Mouse (Mus musculus) embryonic facial prominence, embryonic 11.5 days (tissue): ENCODE measurements around the gene Plppr3. TPM values are rescaled to one million over a fixed set of nuclear protein-coding genes. Genes with fewer than 3 reads are reported as not detected.

Experiments
- ATAC-seq: fragments of 200-750 bp; cut with Nextera tagmentation; replicated peaks from 2 replicates; pipeline ENCODE4 v1.8.0; 2017; ENCODE audit warnings: low read depth; ENCODE audit not compliant: insufficient number of reproducible peaks, low FRiP score, low TSS enrichment
- DNase-seq: peaks from one replicate; pipeline ENCODE4 v3.0.0-alpha.2; 2015; ENCODE audit warnings: low spot score
- H3K27ac ChIP-seq: fragments of 300-500 bp; sonication (generic); replicated peaks from 2 replicates; pipeline ENCODE4 v1.5.1; 2014; ENCODE audit warnings: mild to moderate bottlenecking, low read depth, low read length, control low read depth
- H3K27me3 ChIP-seq: fragments of 300-500 bp; sonication (generic); 2 replicates; pipeline ENCODE4 v1.6.1; 2014; ENCODE audit warnings: mild to moderate bottlenecking, low read length, moderate library complexity, mixed read lengths; ENCODE audit not compliant: control insufficient read depth, insufficient read depth
- H3K36me3 ChIP-seq: fragments of 300-500 bp; sonication (generic); replicated peaks from 2 replicates; pipeline ENCODE4 v1.6.1; 2014; ENCODE audit warnings: low read depth, mild to moderate bottlenecking, low read length, moderate library complexity, mixed read lengths; ENCODE audit not compliant: control insufficient read depth, insufficient read depth
- H3K4me1 ChIP-seq: fragments of 300-500 bp; sonication (generic); 2 replicates; pipeline ENCODE4 v1.6.1; 2014; ENCODE audit warnings: low read length, mixed read lengths; ENCODE audit not compliant: control insufficient read depth, insufficient read depth
- H3K4me2 ChIP-seq: fragments of 300-500 bp; sonication (generic); 2 replicates; pipeline ENCODE4 v1.6.1; 2014; ENCODE audit warnings: low read depth, mild to moderate bottlenecking, control low read depth, low read length, moderate library complexity
- H3K4me3 ChIP-seq: fragments of 300-500 bp; sonication (generic); 2 replicates; pipeline ENCODE4 v1.5.1; 2014; ENCODE audit warnings: low read depth, low read length, control low read depth
- H3K9ac ChIP-seq: fragments of 300-500 bp; sonication (generic); replicated peaks from 2 replicates; pipeline ENCODE4 v1.6.1; 2014; ENCODE audit warnings: mild to moderate bottlenecking, control low read depth, low read length
- H3K9me3 ChIP-seq: fragments of 300-500 bp; sonication (generic); replicated peaks from 2 replicates; pipeline ENCODE4 v1.6.1; 2016; ENCODE audit warnings: mild to moderate bottlenecking, low read length, inconsistent platforms, mixed read lengths; ENCODE audit not compliant: control insufficient read depth
- WGBS: fragments of 180-500 bp; shearing (Covaris S2); extraction: QIAGEN DNeasy Blood & Tissue Kit; methylation state at CpG from one replicate; pipeline ENCODE4 v1.1.7; 2014; 5-methylcytosine and 5-hydroxymethylcytosine counted together
- polyA plus RNA-seq: library from polyadenylated mRNA; unstranded; fragments of >200 nt; fragmentation: Nextera tagmentation; extraction: Ambion mirVana; gene quantifications from 2 replicates; pipeline ENCODE4 v1.2.1, GENCODE M21; 2014

The Plppr3 gene
- polyA plus RNA-seq, 1 experiment from 2014 or later = 78.3 TPM

DNA sequence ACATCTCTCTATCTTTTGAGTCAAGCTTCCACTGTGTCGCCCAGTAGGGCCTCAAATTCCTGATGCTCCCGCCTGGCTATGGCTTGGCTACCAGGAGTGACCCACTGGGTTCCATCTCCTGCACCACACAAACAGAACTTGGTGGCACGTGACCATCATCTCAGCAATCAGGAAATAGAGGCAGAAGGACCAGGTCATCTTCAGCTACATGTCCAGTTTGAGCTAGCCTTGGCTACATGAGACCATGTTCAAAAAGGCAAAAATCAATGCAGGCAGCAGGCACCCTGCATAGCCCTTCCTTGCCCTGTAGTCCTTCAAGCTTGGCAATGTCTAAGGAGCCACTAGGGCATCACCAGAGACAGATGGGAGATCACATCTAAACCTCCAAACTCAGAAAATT, 34.3 kb downstream of the Plppr3 start:
- no peaks in the 10 kb centered on the region for H3K4me1 ChIP-seq
- H3K4me3 ChIP-seq = no peak overlapping the region
- WGBS = 90% methylated on average over 3 of the region's 3 CpGs
- peak overlapping the region; percentile 71; the same call in 1 of the 2 replicates for H3K4me2 ChIP-seq
- peak overlapping the region; percentile 53 for H3K27ac ChIP-seq
- ATAC-seq = no peak
- no peak overlapping the region for H3K9ac ChIP-seq
- no peaks in the 10 kb centered on the region for H3K36me3 ChIP-seq
- H3K9me3 ChIP-seq = no peaks in the 10 kb centered on the region
- no peak for DNase-seq
- H3K27me3 ChIP-seq = no peaks in the 10 kb centered on the region

DNA sequence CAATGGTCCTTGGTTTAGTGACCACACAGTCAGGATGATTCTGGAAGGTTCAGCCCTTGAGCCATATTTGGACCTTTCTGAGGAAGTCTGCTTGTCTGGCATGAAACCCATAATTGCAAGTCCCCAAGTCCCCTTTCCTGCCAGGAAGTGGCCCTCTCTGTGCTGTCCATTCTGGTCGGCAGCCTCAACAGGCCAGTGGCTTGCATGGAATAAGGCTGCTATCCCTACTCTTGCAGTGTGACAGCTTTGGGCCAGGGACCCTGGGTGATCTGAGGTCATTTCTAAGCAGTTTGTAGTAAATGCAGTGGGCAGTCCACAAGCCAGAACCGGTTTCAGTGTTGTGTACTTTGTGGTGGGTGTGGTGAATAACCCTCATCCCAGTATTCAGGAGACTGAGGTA, 36.3 kb downstream of the Plppr3 start:
- Histone ChIP-seq H3K9me3 (no peaks in the 10 kb centered on the region), H3K4me1 (no peaks in the 10 kb centered on the region), H3K4me2 (no peak overlapping the region), H3K36me3 (no peaks in the 10 kb centered on the region), H3K27me3 (no peaks in the 10 kb centered on the region), H3K27ac (no peak overlapping the region), H3K4me3 (no peak overlapping the region), H3K9ac (no peak overlapping the region)
- DNase-seq (no peak), ATAC-seq (no peak)
- WGBS = 57% methylated on average over 2 of the region's 2 CpGs

DNA sequence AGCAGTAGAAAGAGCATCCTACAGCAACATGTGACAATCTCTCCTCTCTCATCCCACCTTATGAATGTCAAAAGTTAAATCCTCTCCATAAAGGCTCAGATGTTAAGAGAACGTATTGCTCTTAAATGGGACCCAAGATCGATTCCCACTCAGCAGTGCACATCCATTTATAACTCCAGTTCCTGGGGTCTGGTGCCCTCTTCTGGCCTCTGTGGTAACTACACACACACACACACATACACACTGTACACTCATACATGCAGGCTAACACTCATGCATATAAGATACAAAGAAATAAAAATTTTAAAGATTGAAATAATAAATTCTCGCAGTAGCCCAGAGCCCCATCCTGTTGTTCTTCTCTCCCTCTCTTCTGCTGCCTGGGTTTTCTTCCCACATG, 37.5 kb downstream of the Plppr3 start:
- H3K9me3 ChIP-seq = no peaks in the 10 kb centered on the region
- ATAC-seq = no peak
- H3K4me1 ChIP-seq = no peaks in the 10 kb centered on the region
- no peak overlapping the region for H3K9ac ChIP-seq
- H3K27ac ChIP-seq = no peak overlapping the region
- H3K4me3 ChIP-seq = no peak overlapping the region
- DNase-seq = no peak
- 91% methylated on average over 3 of the region's 3 CpGs for WGBS
- no peaks in the 10 kb centered on the region for H3K27me3 ChIP-seq
- H3K4me2 ChIP-seq = no peak overlapping the region
- no peaks in the 10 kb centered on the region for H3K36me3 ChIP-seq

DNA sequence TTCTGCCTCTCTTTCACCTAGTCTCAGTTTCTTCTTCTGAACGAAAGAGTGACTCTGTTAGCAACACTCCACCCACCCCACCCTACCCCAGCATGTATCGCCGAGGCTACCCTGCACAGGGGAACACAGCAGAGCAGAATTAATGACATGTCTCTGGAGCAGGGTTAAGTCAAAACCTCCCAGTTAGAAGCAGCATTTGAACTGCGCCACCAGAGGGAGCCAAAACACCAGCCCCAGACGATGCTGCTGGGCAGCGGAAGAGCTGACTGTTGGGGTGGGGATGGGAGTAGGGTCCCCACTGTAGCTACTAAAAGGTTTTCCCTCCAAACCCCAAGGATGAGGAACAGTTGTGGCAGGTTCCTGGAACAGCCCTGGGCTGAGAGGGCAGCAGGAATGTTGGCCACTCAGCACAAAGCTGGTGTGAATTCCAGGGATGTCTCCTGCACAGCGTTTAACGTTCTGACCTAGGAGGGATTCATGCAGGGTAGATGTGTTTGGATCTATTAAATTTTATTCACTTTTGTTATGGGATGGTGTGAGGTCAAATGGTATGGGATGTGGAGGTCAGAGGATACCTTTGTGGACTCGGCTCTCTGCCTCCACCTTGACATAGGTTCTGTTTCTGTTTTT, 39.5 kb downstream of the Plppr3 start:
- H3K4me2 ChIP-seq = no peak overlapping the region
- peak; percentile 46; the same call in 1 of the 2 replicates for ATAC-seq
- peak; percentile 83 for DNase-seq
- H3K27me3 ChIP-seq = no peaks in the 10 kb centered on the region
- no peaks in the 10 kb centered on the region for H3K9me3 ChIP-seq
- H3K4me1 ChIP-seq = no peaks in the 10 kb centered on the region
- no peak overlapping the region for H3K9ac ChIP-seq
- H3K27ac ChIP-seq = no peak overlapping the region
- WGBS = 26% methylated on average over 9 of the region's 9 CpGs
- H3K36me3 ChIP-seq = no peaks in the 10 kb centered on the region
- no peak overlapping the region for H3K4me3 ChIP-seq

DNA sequence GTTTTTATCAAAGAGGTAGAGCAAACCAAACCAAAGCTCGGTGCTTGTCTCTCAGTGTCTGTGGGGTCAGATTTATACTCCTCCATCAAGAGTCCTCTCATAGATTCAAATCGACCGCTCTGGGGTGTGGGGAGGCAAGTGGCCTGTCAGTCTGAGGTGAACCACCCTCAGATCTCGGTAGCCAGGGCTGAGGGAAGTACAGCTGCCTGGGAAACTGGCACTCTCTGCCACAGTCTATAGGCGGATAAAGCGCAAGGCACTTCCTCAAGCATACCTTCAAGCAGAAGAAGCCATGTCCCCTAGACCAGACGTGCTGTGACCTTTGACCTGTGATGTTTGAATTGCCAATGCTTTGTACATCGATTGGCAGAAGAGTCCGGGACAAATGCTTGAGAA, 41.6 kb downstream of the Plppr3 start:
- no peaks in the 10 kb centered on the region for H3K9me3 ChIP-seq

DNA sequence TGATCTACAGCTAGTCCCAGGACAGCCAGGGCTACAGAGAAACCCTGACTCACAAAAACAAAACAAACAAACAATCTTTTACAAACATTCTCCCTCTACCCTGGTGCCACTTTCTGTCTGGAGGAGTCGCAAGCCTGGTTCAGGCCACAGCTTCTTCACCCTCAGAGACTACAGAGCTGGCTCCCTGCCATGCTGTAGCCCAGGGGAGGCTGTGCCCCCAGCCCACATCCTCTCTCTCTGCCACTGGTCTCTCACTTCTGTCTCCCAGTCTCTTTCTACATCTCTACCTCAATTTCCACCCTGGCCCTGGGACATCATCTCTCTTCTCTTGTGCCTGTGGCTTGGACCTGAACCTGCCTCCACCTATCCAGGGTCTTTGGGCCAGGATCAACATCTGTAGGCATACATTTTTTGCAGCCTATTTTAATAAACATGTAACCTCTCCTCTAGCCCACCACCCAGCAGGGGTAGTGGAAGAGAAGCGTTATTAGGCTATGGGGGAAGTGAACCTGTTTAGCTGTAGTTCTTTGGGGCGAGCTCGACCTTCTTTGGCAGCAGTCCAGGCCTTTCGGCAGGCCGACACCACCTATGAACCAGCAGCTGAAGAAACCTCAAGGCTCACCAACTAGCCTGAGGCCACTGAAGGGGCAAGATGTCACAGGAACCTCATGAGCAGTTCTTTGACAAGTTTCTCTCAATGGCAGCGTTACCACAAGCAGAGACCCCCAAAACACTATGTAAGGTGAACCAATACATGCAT, 42.2 kb downstream of the Plppr3 start:
- Histone ChIP-seq H3K27me3 (no peaks in the 10 kb centered on the region), H3K9ac (no peak overlapping the region), H3K4me1 (no peaks in the 10 kb centered on the region), H3K4me3 (no peak overlapping the region), H3K27ac (no peak overlapping the region), H3K36me3 (no peaks in the 10 kb centered on the region), H3K9me3 (no peaks in the 10 kb centered on the region), H3K4me2 (no peak overlapping the region)
- WGBS = 82% methylated on average over 7 of the region's 7 CpGs
- ATAC-seq (no peak), DNase-seq (no peak)

More for the DNA sequence above, 41.6 kb downstream of the Plppr3 start:
- ATAC-seq = no peak
- no peak overlapping the region for H3K9ac ChIP-seq
- no peak for DNase-seq
- 77% methylated on average over 9 of the region's 9 CpGs for WGBS
- H3K27ac ChIP-seq = no peak overlapping the region
- no peak overlapping the region for H3K4me2 ChIP-seq
- no peaks in the 10 kb centered on the region for H3K4me1 ChIP-seq
- no peaks in the 10 kb centered on the region for H3K27me3 ChIP-seq
- H3K4me3 ChIP-seq = no peak overlapping the region
- H3K36me3 ChIP-seq = no peaks in the 10 kb centered on the region

DNA sequence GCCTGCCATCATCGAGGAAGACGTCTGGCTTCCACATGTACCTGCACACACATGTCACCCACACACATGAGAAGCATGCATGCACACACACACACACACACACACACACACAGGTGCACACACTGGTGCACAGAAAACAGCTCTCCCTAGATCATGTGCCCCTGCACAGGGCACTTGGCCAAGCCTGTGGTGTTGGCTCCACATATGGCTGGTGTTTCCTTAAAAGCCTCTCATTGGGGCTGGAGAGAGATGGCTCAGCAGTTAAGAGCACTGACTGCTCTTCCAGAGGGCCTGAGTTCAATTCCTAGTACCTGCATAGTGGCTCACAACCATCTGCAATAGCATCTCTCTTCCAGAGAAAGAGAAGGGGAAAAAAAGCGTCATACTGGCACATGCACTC, 42.9 kb downstream of the Plppr3 start:
- no peak overlapping the region for H3K27ac ChIP-seq
- ATAC-seq = no peak
- no peaks in the 10 kb centered on the region for H3K4me1 ChIP-seq
- H3K27me3 ChIP-seq = no peaks in the 10 kb centered on the region
- WGBS = 83% methylated on average over 3 of the region's 3 CpGs
- H3K4me2 ChIP-seq = no peak overlapping the region
- H3K9me3 ChIP-seq = no peaks in the 10 kb centered on the region
- H3K9ac ChIP-seq = no peak overlapping the region
- no peaks in the 10 kb centered on the region for H3K36me3 ChIP-seq
- H3K4me3 ChIP-seq = no peak overlapping the region
- DNase-seq = no peak

DNA sequence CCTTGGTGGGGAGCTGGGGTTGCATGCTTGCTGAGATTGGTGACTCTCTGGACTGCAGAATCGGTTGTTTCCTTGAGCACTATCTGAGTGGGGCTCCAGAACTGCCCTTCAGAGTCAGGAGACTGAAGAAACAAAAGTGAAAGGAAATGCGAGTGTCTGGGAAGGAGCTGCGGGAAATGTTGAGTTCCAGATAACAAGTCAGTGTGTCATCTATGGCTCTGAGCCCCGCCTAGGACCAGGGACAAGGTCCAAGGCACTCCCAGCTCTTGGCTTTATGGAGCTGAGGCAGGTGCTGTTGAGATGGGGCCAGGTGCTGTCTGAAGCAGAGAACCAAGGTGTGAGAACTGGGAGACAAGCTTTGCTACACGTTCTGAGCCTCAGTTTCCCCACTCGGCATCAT, 50.0 kb downstream of the Plppr3 start:
- no peak overlapping the region for H3K9ac ChIP-seq
- no peak overlapping the region for H3K27ac ChIP-seq

More for the DNA sequence above, 50.0 kb downstream of the Plppr3 start:
- DNase-seq (no peak), ATAC-seq (no peak)
- H3K36me3 ChIP-seq = peaks cover 3% of the 10 kb centered on the region; the same call in 1 of the 2 replicates
- H3K4me1 ChIP-seq = no peaks in the 10 kb centered on the region
- no peak overlapping the region for H3K4me3 ChIP-seq
- H3K9me3 ChIP-seq = no peaks in the 10 kb centered on the region
- no peaks in the 10 kb centered on the region for H3K27me3 ChIP-seq
- WGBS = 73% methylated on average over 6 of the region's 6 CpGs
- no peak overlapping the region for H3K4me2 ChIP-seq
